Mouse (Mus musculus) thymus, postnatal 25 days (tissue): Measurements from ENCODE around the gene Ciita.

ENCODE experiments used
- DNase-seq: peaks from one replicate; pipeline ENCODE4 v3.0.0; 2022

Gene Ciita

DNA sequence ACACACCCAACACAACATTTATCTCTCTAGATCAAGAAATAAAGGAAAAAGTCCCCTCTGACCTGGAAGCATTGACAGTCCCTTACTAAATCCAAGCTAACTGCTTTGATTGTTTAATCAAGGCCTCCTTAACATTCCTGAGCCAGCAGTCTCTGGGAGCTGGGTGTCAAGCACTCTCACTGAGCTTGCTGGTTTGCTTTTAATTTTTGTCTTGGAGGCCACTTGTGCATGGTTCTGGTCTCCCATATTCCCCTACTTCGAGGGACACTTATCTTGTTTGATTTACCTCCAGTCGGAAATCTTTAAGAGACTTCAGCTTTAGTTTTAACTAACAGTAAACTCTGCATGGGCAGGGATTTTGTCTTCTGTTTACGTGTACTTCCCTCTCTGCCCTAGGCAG is 4.9 kb upstream of the Ciita start:
- no peak for DNase-seq

- no peak for DNase-seq
Observed at GRCm38 (mm10) chr16:10475919-10476318, 3.9 kb upstream of the Ciita start.

GRCm38 (mm10) chr16:10482343-10482742 is 2.5 kb downstream of the Ciita start:
- DNase-seq, result no peak

DNA sequence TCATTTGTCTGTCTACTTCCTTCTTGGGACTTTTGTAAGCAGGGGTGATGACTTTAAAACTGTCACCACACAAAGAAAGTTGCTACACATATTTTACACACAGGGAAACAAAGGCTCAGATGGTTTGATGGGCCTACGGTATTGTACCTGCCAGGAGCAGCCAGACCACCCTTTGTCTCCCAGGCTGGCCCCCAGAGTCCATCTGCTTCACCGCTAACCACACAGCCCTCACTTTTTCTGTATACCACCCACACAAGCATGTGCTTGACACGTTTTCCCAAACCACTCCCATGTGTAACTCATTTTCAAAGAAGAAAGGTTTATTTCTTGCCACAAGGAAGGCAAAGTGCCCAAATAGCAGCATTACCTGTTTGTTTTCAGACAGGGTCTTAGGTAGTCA is 7.1 kb downstream of the Ciita start:
- DNase-seq, result no peak

GRCm38 (mm10) chr16:10487895-10488493 is 8.1 kb downstream of the Ciita start:
- DNase-seq, result no peak

- DNase-seq, result no peak
Observed at GRCm38 (mm10) chr16:10488769-10489481, 9.1 kb downstream of the Ciita start.

GRCm38 (mm10) chr16:10489483-10489882 is 9.6 kb downstream of the Ciita start:
- DNase-seq, result no peak

GRCm38 (mm10) chr16:10489904-10490457 is 10.1 kb downstream of the Ciita start:
- no peak for DNase-seq

GRCm38 (mm10) chr16:10490503-10491150 is 10.8 kb downstream of the Ciita start:
- DNase-seq, result no peak

GRCm38 (mm10) chr16:10491716-10492115 is 11.9 kb downstream of the Ciita start:
- DNase-seq, result no peak

DNA sequence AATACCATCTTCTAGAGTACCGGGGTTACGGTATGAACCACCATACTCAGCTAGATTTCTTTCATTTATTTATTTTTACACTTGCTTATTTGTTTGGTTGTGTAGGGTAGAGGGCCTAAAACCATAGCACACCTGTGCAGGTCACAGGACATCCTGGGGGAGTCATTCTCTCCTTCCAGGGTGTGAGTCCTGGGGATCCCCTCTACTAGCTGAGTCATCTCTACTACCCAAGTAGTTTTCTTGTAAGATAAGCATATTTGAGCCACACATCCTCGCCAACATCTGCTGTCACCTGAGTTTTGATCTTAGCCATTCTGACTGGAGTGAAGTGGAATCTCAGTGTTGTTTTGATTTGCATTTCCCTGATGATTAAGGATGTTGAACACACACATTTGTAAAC is 12.7 kb downstream of the Ciita start:
- no peak for DNase-seq

DNA sequence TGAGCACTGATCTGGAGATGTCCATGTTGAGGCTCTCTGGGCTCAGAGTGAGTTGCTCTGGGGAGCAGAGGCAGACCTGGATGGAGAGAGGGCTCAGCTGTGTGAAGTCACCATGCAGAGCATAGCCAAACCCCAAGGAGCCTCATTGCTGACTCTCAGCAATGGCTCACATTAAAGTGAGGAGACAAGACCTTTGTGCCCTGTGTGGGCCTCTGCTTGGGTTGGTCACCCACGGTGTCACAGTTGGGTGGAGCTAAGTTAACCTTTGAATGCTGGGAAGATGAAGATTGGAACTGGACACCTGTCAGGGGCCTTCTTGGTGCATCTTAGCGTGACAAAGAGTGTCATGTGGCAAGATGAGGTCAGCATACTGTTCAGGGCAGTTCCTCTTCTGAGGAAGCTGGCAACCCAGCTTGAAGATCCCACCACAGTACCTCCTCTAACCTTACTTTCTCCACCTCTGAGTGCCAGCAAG is 16.0 kb downstream of the Ciita start:
- DNase-seq, result no peak

DNA sequence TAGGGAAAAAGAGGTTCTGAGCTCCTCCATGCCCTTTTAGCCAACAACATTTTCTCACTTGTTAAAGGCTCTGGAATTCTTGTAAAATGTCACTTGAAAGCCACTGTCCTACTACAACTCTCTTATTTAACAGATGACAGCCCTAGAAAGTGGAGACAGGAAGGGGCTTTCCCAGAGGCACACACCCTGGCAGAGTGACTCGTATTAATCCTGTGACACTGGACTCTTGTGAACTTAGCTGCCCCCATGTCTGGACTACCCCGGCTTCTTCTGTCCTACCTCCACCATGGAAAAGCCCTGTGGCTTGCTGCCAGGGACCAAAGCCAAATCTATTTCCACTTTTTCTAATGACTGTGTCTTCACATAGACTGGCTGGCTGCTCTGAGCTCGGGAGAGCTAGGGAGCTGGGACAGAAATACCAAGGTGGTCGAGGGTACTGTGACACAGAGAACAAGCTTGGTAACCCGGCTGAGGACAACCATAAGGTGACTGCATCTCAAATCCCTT is 18.3 kb downstream of the Ciita start:
- no peak for DNase-seq

GRCm38 (mm10) chr16:10499122-10499521 is 19.3 kb downstream of the Ciita start:
- DNase-seq, result no peak

DNA sequence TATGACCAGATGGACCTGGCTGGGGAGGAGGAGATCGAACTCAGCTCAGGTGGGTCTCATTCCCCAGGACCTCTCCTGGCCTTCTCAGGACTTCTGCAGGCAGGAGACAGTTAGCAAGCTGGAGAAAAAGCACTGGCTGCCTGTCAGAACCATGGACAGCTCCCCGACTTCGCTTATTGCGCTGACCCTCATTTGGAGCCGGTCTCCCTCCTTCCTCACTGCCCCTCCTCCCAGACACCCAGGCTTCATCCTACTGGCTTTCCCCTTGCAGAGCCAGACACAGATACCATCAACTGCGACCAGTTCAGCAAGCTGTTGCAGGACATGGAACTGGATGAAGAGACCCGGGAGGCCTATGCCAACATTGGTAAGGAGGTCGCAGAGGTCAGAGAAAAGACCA is 22.0 kb downstream of the Ciita start:
- peak; percentile 27 for DNase-seq

GRCm38 (mm10) chr16:10503058-10503457 is 23.2 kb downstream of the Ciita start:
- DNase-seq, result no peak

DNA sequence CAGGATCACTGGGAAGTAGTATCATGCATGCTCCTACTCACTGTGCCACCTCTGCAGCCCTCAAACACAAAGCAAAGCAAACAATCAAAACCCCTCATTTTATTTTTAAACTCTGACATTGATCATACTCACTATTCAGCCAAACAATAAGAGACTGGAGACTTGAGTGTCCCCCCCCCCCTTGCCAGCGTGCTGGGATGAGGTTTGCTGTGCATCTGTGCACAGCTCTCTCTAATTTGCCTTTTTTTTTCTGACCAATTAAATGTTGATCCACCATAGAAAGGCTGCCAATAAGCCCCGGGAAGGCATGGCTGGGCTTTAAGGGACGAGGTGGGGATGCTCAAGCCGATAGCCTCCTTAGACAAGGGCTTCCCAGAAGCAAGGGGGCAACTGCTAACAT is 27.6 kb downstream of the Ciita start:
- no peak for DNase-seq

DNA sequence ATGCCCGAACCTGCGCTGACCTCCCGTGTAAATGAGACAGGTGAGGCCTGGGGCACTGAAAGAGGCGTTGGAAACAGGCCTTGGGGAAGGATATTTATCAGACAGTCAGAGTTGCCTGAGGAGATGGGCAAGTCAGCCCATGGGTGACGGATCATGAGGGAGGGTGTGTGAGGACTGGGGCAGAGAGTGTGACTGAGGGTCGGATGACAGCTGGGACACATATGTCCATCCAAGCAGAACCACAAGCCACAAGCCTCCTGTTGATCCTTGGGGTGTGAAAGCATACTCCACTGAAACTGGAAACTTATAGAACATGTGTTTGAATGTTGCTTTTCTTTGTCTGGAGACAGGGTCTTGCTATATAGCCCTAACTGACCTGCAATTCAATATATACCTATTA is 28.8 kb downstream of the Ciita start:
- no peak for DNase-seq

GRCm38 (mm10) chr16:10510477-10511133 is 30.7 kb downstream of the Ciita start:
- no peak for DNase-seq

GRCm38 (mm10) chr16:10511134-10511520 is 31.3 kb downstream of the Ciita start:
- DNase-seq, result no peak

- no peak for DNase-seq
Observed at GRCm38 (mm10) chr16:10515953-10516572, 36.2 kb downstream of the Ciita start.

- DNase-seq, result no peak
Observed at GRCm38 (mm10) chr16:10518030-10518429, 38.2 kb downstream of the Ciita start.
